In genomic region chr7:67061756-67062155, GRCm38 (mm10) we compare ENCODE assay signal across 9 mouse cellular contexts.
DNase-seq lines count a peak whose midpoint lies in the region; ATAC-seq and TF ChIP-seq lines count a peak whose summit lies in the region.
"Had no signal": no experiment of that assay in that cellular context is flagged by ENCODE, and none has a peak within 500 bp of the region (broad histone marks: within the 10 kb centered on the region; RNA-seq: fewer than 3 reads in every experiment).

No protein-coding gene starts in this region.

- 83% methylated on average over 9 of the region's 9 CpGs for WGBS in forebrain, postnatal 0 days
- WGBS in forebrain, embryonic 11.5 days, result 82% methylated on average over 9 of the region's 9 CpGs
- WGBS in liver, adult 2 months, result 85% methylated on average over 9 of the region's 9 CpGs
- 82% methylated on average over 9 of the region's 9 CpGs for WGBS in liver, embryonic 11.5 days

- H3K27ac ChIP-seq in forebrain, postnatal 0 days (ENCODE audit: low read depth, low read length), result no peak overlapping the region
- H3K27ac ChIP-seq in forebrain, embryonic 11.5 days (ENCODE audit: low read depth, low read length), result no peak overlapping the region
- H3K27ac ChIP-seq in liver, adult 2 months (replicated peaks; ENCODE audit: insufficient read depth, low read depth, low read length), result no peak overlapping the region
- H3K27ac ChIP-seq in liver, embryonic 11.5 days (ENCODE audit: low read depth, low read length), result no peak overlapping the region
- H3K27ac ChIP-seq: limb, embryonic 15.5 days had no signal

- no peaks in the 10 kb centered on the region for H3K27me3 ChIP-seq in forebrain, postnatal 0 days (ENCODE audit: insufficient read depth, low read length)
- no peaks in the 10 kb centered on the region for H3K27me3 ChIP-seq in forebrain, embryonic 11.5 days (ENCODE audit: control insufficient read depth, insufficient read depth, low read length)
- H3K27me3 ChIP-seq in liver, adult 2 months (ENCODE audit: control insufficient read depth, insufficient read depth, low read length), result no peaks in the 10 kb centered on the region
- H3K27me3 ChIP-seq in liver, embryonic 11.5 days (replicated peaks; ENCODE audit: control insufficient read depth, insufficient read depth, low read length), result no peaks in the 10 kb centered on the region
- H3K27me3 ChIP-seq: limb, embryonic 15.5 days had no signal

- H3K9ac ChIP-seq in forebrain, postnatal 0 days, result no peak overlapping the region
- no peak overlapping the region for H3K9ac ChIP-seq in forebrain, embryonic 11.5 days (ENCODE audit: low read length)
- no peak overlapping the region for H3K9ac ChIP-seq in liver, adult 2 months (ENCODE audit: low read depth, low read length)
- no peak overlapping the region for H3K9ac ChIP-seq in liver, embryonic 11.5 days (ENCODE audit: low read depth, low read length)
- H3K9ac ChIP-seq: limb, embryonic 15.5 days had no signal

- H3K79me2 ChIP-seq in liver, adult 2 months (ENCODE audit: control insufficient read depth, insufficient read depth, low read length), result no peaks in the 10 kb centered on the region

- no peak overlapping the region for H3K4me2 ChIP-seq in forebrain, postnatal 0 days (ENCODE audit: low read depth)
- no peak overlapping the region for H3K4me2 ChIP-seq in forebrain, embryonic 11.5 days (ENCODE audit: low read depth, low read length, severe bottlenecking)
- H3K4me2 ChIP-seq in liver, embryonic 11.5 days, result no peak overlapping the region
- H3K4me2 ChIP-seq: limb, embryonic 15.5 days had no signal

- H3K36me3 ChIP-seq in forebrain, postnatal 0 days (ENCODE audit: insufficient read depth), result no peaks in the 10 kb centered on the region
- H3K36me3 ChIP-seq in forebrain, embryonic 11.5 days (ENCODE audit: control insufficient read depth, insufficient read depth, low read length), result no peaks in the 10 kb centered on the region
- no peaks in the 10 kb centered on the region for H3K36me3 ChIP-seq in liver, adult 2 months (ENCODE audit: control insufficient read depth, insufficient read depth, low read length)
- no peaks in the 10 kb centered on the region for H3K36me3 ChIP-seq in liver, embryonic 11.5 days (ENCODE audit: control insufficient read depth, insufficient read depth, low read length)
- H3K36me3 ChIP-seq: limb, embryonic 15.5 days had no signal

- no peak for ATAC-seq in forebrain, postnatal 0 days
- ATAC-seq in forebrain, embryonic 11.5 days (replicated peaks; ENCODE audit: low FRiP score), result no peak
- ATAC-seq in liver, embryonic 11.5 days (replicated peaks; ENCODE audit: low FRiP score), result no peak

- no peak overlapping the region for H3K4me3 ChIP-seq in forebrain, postnatal 0 days (ENCODE audit: low read depth, low read length)
- no peak overlapping the region for H3K4me3 ChIP-seq in forebrain, embryonic 11.5 days (ENCODE audit: low read depth, low read length)
- no peak overlapping the region for H3K4me3 ChIP-seq in liver, adult 2 months (ENCODE audit: insufficient read depth, low read depth, low read length)
- no peak overlapping the region for H3K4me3 ChIP-seq in liver, embryonic 11.5 days (ENCODE audit: low read depth, low read length)
- H3K4me3 ChIP-seq: limb, embryonic 15.5 days had no signal

- peak; percentile 36 for DNase-seq in forebrain, postnatal 0 days
- DNase-seq in forebrain, embryonic 11.5 days (ENCODE audit: low spot score), result no peak
- peak; percentile 18 for DNase-seq in liver, adult 2 months (ENCODE audit: extremely low read depth, low read depth, low spot score)
- DNase-seq in liver, embryonic 11.5 days (ENCODE audit: low spot score), result no peak
- DNase-seq in adrenal gland, adult 2 months, result peak; percentile 43
- peak; percentile 63 for DNase-seq in gastrocnemius, postnatal 10 days
- peak; percentile 53 for DNase-seq in mesoderm, embryonic 11.5 days (ENCODE audit: low read depth, low spot score)
- no peak for DNase-seq in Muller cell, postnatal 12 days (ENCODE audit: inconsistent ontology term)

- TF ChIP-seq POLR2A in liver, adult 2 months (IDR thresholded peaks at IDR 0.05; ENCODE audit: extremely low read depth, insufficient read depth, low read length), result no peak

- TF ChIP-seq CTCF in forebrain, postnatal 0 days (IDR thresholded peaks at IDR 0.05; ENCODE audit: low read depth), result peak; percentile 54
- TF ChIP-seq CTCF in liver, adult 2 months (IDR thresholded peaks at IDR 0.05; ENCODE audit: low read depth, low read length), result peak; percentile 39

- H3K4me1 ChIP-seq in forebrain, postnatal 0 days (ENCODE audit: insufficient read depth), result no peaks in the 10 kb centered on the region
- H3K4me1 ChIP-seq in forebrain, embryonic 11.5 days (replicated peaks; ENCODE audit: control insufficient read depth, insufficient read depth, low read length), result no peaks in the 10 kb centered on the region
- no peaks in the 10 kb centered on the region for H3K4me1 ChIP-seq in liver, adult 2 months (ENCODE audit: control insufficient read depth, insufficient read depth, low read length)
- H3K4me1 ChIP-seq in liver, embryonic 11.5 days (replicated peaks; ENCODE audit: control insufficient read depth, insufficient read depth, low read length), result no peaks in the 10 kb centered on the region

- H3K9me3 ChIP-seq in forebrain, postnatal 0 days (ENCODE audit: low read length), result no peaks in the 10 kb centered on the region
- H3K9me3 ChIP-seq in forebrain, embryonic 11.5 days (ENCODE audit: control insufficient read depth, low read length), result no peaks in the 10 kb centered on the region
- no peaks in the 10 kb centered on the region for H3K9me3 ChIP-seq in liver, embryonic 11.5 days (ENCODE audit: control insufficient read depth, low read length)
- H3K9me3 ChIP-seq: limb, embryonic 15.5 days had no signal

Comparison
In these comparisons a context has a peak if more than half of its experiments do, and no peak if none do; other contexts are left out.
1. DNase-seq: peak in forebrain, postnatal 0 days (single experiment), liver, adult 2 months (single experiment), adrenal gland, adult 2 months (single experiment), gastrocnemius, postnatal 10 days (single experiment) and mesoderm, embryonic 11.5 days (single experiment); none in forebrain, embryonic 11.5 days (single experiment), liver, embryonic 11.5 days (single experiment) and Muller cell, postnatal 12 days (single experiment).